Mouse (Mus musculus): ENCODE data around the gene Dcaf1. TPM values are rescaled to one million over a fixed set of nuclear protein-coding genes. Genes with fewer than 3 reads are reported as not detected.

Gene Dcaf1
- polyA plus RNA-seq, 1 experiment from 2014 or later: 41.3 TPM

DNA sequence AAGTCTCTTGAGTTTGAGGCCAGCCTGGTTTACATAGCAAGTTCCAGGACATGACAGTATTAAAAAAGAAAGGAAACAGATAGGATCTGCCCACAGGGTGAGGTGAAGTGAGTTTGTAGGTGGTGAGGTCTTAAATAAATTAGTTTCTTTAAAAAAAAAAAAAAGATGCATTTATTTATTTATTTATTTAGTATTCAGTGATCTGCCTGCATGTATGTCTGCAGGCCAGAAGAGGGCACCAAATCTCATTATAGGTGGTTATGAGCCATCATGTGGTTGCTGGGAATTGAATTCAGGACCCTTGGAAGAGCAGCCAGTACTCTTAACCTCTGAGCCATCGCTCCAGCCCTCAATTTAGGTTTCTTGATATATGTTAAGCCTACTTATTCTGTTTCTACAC is 18.9 kb downstream of the Dcaf1 start:
- H3K4me3 ChIP-seq (ENCODE audit: low read depth, low read length): no peak overlapping the region
- no peak overlapping the region for H3K27ac ChIP-seq (ENCODE audit: low read depth, low read length)
- no peak overlapping the region for H3K9ac ChIP-seq (ENCODE audit: low read length)
- DNase-seq (ENCODE audit: low spot score) (no peak), ATAC-seq (replicated peaks; ENCODE audit: low FRiP score) (no peak)
- H3K4me2 ChIP-seq (ENCODE audit: low read depth, low read length, severe bottlenecking): no peak overlapping the region
- H3K9me3 ChIP-seq (ENCODE audit: control insufficient read depth, low read length): no peaks in the 10 kb centered on the region
- H3K27me3 ChIP-seq (ENCODE audit: control insufficient read depth, insufficient read depth, low read length): no peaks in the 10 kb centered on the region
- no peaks in the 10 kb centered on the region for H3K4me1 ChIP-seq (replicated peaks; ENCODE audit: control insufficient read depth, insufficient read depth, low read length)
- WGBS: 95% methylated on average over 1 of the region's 1 CpGs
- H3K36me3 ChIP-seq (ENCODE audit: control insufficient read depth, insufficient read depth, low read length): peaks cover 6% of the 10 kb centered on the region

DNA sequence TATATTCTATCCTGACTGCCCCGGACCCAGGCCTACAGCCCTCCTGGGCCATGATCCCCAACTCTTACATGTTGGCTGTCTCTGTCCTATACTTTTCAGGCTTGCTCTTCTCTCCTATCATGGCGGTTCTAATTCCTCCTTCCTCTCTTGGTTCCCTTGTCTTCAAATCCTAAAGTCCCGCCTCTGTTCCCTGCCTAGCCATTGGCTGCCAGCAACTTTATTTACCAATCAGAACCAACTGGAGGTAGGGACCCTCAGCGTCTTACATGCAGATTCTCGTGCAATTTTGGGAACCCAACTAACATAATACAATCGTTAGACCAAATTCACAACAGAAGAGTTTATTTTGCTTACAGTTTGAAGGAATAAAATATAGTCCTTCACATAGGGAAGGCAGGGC is 21.1 kb downstream of the Dcaf1 start:
- Histone ChIP-seq H3K36me3 (ENCODE audit: control insufficient read depth, insufficient read depth, low read length) (peaks cover 6% of the 10 kb centered on the region), H3K27ac (ENCODE audit: low read depth, low read length) (no peak overlapping the region), H3K4me2 (ENCODE audit: low read depth, low read length, severe bottlenecking) (no peak overlapping the region), H3K4me3 (ENCODE audit: low read depth, low read length) (no peak overlapping the region), H3K9ac (ENCODE audit: low read length) (no peak overlapping the region), H3K27me3 (ENCODE audit: control insufficient read depth, insufficient read depth, low read length) (no peaks in the 10 kb centered on the region), H3K4me1 (replicated peaks; ENCODE audit: control insufficient read depth, insufficient read depth, low read length) (no peaks in the 10 kb centered on the region), H3K9me3 (ENCODE audit: control insufficient read depth, low read length) (no peaks in the 10 kb centered on the region)
- no peak for ATAC-seq (replicated peaks; ENCODE audit: low FRiP score)
- WGBS: 94% methylated on average over 6 of the region's 6 CpGs
- no peak for DNase-seq (ENCODE audit: low spot score)

DNA sequence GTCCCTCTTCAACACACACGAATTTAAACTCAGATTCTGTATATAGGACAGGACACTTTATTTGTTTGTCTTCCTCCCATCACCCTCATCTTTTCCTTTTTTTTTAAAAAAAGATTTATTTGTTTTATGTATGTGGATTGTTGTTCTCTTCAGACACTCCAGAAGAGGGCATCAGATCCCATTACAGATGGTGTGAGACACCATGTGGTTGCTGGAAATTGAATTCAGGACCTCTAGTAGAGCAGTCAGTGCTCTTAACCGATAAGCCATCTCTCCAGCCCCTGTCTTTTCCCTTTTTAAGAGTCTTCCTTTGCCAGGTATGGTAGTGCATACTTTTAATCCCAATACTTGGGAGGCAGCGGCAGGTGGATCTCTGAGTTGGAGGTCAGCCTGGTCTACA is 35.0 kb downstream of the Dcaf1 start:
- Histone ChIP-seq H3K9ac (ENCODE audit: low read length) (no peak overlapping the region), H3K27ac (ENCODE audit: low read depth, low read length) (no peak overlapping the region), H3K4me1 (replicated peaks; ENCODE audit: control insufficient read depth, insufficient read depth, low read length) (no peaks in the 10 kb centered on the region), H3K4me2 (ENCODE audit: low read depth, low read length, severe bottlenecking) (no peak overlapping the region), H3K9me3 (ENCODE audit: control insufficient read depth, low read length) (no peaks in the 10 kb centered on the region), H3K4me3 (ENCODE audit: low read depth, low read length) (no peak overlapping the region), H3K27me3 (ENCODE audit: control insufficient read depth, insufficient read depth, low read length) (no peaks in the 10 kb centered on the region), H3K36me3 (ENCODE audit: control insufficient read depth, insufficient read depth, low read length) (peaks cover 11% of the 10 kb centered on the region)
- DNase-seq (ENCODE audit: low spot score) (no peak), ATAC-seq (replicated peaks; ENCODE audit: low FRiP score) (no peak)
- 85% methylated on average over 3 of the region's 3 CpGs for WGBS

DNA sequence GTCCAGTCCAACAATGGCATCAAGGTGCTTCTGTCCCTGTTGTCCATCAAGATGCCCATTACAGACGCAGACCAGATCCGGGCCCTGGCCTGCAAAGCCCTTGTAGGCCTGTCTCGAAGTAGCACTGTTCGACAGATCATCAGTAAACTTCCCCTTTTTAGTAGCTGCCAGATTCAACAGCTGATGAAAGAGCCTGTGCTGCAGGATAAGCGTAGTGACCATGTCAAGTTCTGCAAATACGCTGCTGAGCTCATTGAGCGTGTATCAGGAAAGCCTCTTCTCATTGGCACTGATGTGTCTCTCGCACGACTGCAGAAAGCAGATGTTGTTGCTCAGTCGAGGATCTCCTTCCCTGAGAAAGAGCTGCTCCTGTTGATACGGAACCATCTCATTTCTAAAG is 36.4 kb downstream of the Dcaf1 start:
- 89% methylated on average over 11 of the region's 11 CpGs for WGBS
- Histone ChIP-seq H3K4me3 (ENCODE audit: low read depth, low read length) (no peak overlapping the region), H3K36me3 (ENCODE audit: control insufficient read depth, insufficient read depth, low read length) (peaks cover 11% of the 10 kb centered on the region), H3K9me3 (ENCODE audit: control insufficient read depth, low read length) (no peaks in the 10 kb centered on the region), H3K4me2 (ENCODE audit: low read depth, low read length, severe bottlenecking) (no peak overlapping the region), H3K27me3 (ENCODE audit: control insufficient read depth, insufficient read depth, low read length) (no peaks in the 10 kb centered on the region), H3K9ac (ENCODE audit: low read length) (no peak overlapping the region), H3K27ac (ENCODE audit: low read depth, low read length) (no peak overlapping the region), H3K4me1 (replicated peaks; ENCODE audit: control insufficient read depth, insufficient read depth, low read length) (no peaks in the 10 kb centered on the region)
- DNase-seq (ENCODE audit: low spot score) (no peak), ATAC-seq (replicated peaks; ENCODE audit: low FRiP score) (no peak)

DNA sequence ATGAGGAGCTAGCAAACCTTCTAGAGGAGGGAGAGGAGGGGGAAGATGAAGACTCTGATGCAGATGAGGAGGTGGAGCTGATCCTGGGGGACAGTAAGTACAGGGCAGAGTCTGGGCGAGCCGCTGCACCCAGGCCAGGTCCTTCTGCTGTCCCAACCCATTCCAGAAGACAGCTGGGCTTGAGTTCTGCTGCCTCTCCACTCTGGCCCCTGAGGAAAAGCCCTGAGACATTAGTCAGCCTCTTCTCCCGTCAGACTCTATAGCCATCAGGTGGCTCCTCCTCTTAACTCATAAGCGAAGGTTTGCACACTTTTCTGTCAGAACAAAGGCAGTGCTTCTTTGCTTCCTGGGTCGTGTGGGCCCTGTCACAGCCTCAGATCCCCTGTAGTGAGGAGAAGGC is 52.5 kb downstream of the Dcaf1 start:
- no peak overlapping the region for H3K4me3 ChIP-seq (ENCODE audit: low read depth, low read length)
- no peaks in the 10 kb centered on the region for H3K9me3 ChIP-seq (ENCODE audit: control insufficient read depth, low read length)
- H3K4me1 ChIP-seq (replicated peaks; ENCODE audit: control insufficient read depth, insufficient read depth, low read length): no peaks in the 10 kb centered on the region
- peaks cover 4% of the 10 kb centered on the region for H3K36me3 ChIP-seq (ENCODE audit: control insufficient read depth, insufficient read depth, low read length)
- no peak overlapping the region for H3K27ac ChIP-seq (ENCODE audit: low read depth, low read length)
- DNase-seq (ENCODE audit: low spot score) (no peak), ATAC-seq (replicated peaks; ENCODE audit: low FRiP score) (no peak)
- no peaks in the 10 kb centered on the region for H3K27me3 ChIP-seq (ENCODE audit: control insufficient read depth, insufficient read depth, low read length)
- no peak overlapping the region for H3K9ac ChIP-seq (ENCODE audit: low read length)
- H3K4me2 ChIP-seq (ENCODE audit: low read depth, low read length, severe bottlenecking): no peak overlapping the region
- WGBS: 79% methylated on average over 5 of the region's 5 CpGs

DNA sequence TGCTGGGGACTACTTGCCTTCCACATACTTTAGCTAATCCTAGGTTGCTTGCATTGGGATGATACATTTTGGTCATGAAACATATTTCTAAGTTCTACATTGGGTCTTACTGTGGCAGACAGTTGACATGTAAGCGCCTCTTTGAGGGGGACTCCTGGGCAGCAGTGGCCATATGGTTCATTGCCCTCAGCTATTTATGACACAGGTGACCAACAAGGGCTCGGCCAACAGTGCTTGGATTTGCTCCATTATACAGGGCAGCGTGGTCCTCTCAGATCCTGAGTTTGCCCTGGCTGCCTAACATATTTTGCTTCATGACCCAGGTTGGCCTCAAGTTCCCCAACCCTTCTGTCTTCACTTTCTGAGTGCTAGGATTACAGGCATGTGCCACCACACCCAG is 55.0 kb downstream of the Dcaf1 start:
- DNase-seq (ENCODE audit: low spot score) (no peak), ATAC-seq (replicated peaks; ENCODE audit: low FRiP score) (no peak)
- peaks cover 8% of the 10 kb centered on the region for H3K36me3 ChIP-seq (ENCODE audit: control insufficient read depth, insufficient read depth, low read length)
- no peak overlapping the region for H3K4me2 ChIP-seq (ENCODE audit: low read depth, low read length, severe bottlenecking)
- H3K4me1 ChIP-seq (replicated peaks; ENCODE audit: control insufficient read depth, insufficient read depth, low read length): no peaks in the 10 kb centered on the region
- no peaks in the 10 kb centered on the region for H3K9me3 ChIP-seq (ENCODE audit: control insufficient read depth, low read length)
- no peak overlapping the region for H3K27ac ChIP-seq (ENCODE audit: low read depth, low read length)
- no peak overlapping the region for H3K9ac ChIP-seq (ENCODE audit: low read length)
- H3K27me3 ChIP-seq (ENCODE audit: control insufficient read depth, insufficient read depth, low read length): no peaks in the 10 kb centered on the region
- WGBS: 96% methylated on average over 3 of the region's 3 CpGs
- H3K4me3 ChIP-seq (ENCODE audit: low read depth, low read length): no peak overlapping the region

DNA sequence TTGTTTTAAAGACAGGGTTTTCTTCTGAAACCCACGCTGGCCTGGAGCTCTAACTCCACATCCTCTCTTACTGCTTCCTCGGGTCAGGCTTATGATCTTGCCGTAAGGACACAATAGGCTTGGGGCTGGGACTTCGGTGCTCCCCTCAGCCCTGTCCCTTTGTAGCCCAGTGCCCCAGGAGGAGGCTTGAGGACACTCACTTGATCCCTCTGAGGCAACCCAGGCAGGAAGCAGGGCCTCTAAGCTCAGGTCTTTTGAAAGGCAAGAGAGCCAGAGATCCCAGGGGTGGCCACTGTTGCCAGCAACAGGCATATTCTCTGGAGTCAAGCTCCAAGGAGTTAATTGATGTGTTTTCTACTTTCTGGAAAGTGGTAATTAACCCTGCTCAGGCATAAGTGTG is 57.8 kb downstream of the Dcaf1 start:
- H3K4me3 ChIP-seq (ENCODE audit: low read depth, low read length): no peak overlapping the region

DNA sequence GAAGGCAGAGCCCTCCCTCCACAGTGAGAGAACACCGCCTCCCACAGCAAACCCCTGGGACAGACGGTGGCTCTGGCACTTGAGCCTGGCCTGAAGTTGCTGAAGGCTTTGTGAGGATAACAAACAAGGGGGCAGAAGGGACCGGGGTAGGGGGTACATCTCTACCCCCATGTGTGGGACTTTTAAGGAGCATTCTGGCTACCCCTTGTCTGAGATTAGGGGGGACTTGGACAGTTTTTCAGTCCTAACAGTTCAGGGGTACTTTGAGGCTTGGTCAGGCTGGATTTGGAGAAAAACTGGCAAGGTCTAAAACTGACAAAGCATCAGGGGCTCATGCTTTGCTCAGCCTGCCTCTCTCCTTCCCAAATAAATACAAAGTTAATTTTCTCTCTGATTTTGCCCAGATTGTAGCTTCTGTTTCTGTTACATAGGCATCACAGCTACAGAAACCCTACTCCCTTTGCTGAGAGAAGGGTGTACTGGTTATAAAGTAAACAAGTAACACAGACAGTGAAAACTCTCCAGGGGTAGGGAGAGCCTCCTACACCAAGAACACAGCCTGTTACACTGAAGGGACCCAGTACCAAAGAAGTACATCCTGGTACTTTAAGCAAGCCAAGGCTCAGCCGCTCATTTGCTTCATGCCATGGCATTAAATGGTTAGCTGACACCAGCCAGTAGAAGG is 59.5 kb downstream of the Dcaf1 start:
- peaks cover 5% of the 10 kb centered on the region for H3K36me3 ChIP-seq (ENCODE audit: control insufficient read depth, insufficient read depth, low read length)
- H3K4me1 ChIP-seq (replicated peaks; ENCODE audit: control insufficient read depth, insufficient read depth, low read length): peaks cover 22% of the 10 kb centered on the region
- no peaks in the 10 kb centered on the region for H3K27me3 ChIP-seq (ENCODE audit: control insufficient read depth, insufficient read depth, low read length)
- no peak overlapping the region for H3K4me2 ChIP-seq (ENCODE audit: low read depth, low read length, severe bottlenecking)
- no peak overlapping the region for H3K9ac ChIP-seq (ENCODE audit: low read length)
- ATAC-seq (replicated peaks; ENCODE audit: low FRiP score): no peak
- H3K27ac ChIP-seq (ENCODE audit: low read depth, low read length): no peak overlapping the region
- no peak overlapping the region for H3K4me3 ChIP-seq (ENCODE audit: low read depth, low read length)
- DNase-seq (ENCODE audit: low spot score): no peak
- 70% methylated on average over 4 of the region's 4 CpGs for WGBS
- no peaks in the 10 kb centered on the region for H3K9me3 ChIP-seq (ENCODE audit: control insufficient read depth, low read length)

More for the DNA sequence above, 57.8 kb downstream of the Dcaf1 start:
- Histone ChIP-seq H3K4me2 (ENCODE audit: low read depth, low read length, severe bottlenecking) (no peak overlapping the region), H3K9ac (ENCODE audit: low read length) (no peak overlapping the region), H3K27ac (ENCODE audit: low read depth, low read length) (no peak overlapping the region), H3K4me1 (replicated peaks; ENCODE audit: control insufficient read depth, insufficient read depth, low read length) (peaks cover 12% of the 10 kb centered on the region), H3K27me3 (ENCODE audit: control insufficient read depth, insufficient read depth, low read length) (no peaks in the 10 kb centered on the region), H3K36me3 (ENCODE audit: control insufficient read depth, insufficient read depth, low read length) (peaks cover 6% of the 10 kb centered on the region), H3K9me3 (ENCODE audit: control insufficient read depth, low read length) (no peaks in the 10 kb centered on the region)
- no peak for DNase-seq (ENCODE audit: low spot score)
- WGBS: 58% methylated on average over 4 of the region's 4 CpGs
- ATAC-seq (replicated peaks; ENCODE audit: low FRiP score): no peak

DNA sequence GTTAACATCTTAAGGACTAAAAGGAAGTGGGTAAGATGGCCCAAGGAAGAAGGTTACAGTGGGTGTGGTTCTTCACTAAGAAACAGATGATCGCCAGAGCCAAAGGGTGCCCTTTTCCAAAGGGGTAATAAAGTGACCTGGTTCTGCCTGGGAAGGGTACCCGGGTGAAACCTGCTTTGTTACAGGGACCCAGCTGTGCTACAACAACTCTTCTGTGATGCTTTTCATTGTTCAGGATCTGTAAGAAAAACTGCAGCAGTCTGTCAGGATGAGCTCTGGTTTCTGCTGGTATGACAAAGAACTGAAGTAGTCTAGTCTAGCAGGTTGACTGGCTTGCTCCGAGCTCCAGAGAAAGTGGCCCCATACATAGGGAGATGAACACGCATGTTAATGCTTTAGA is 60.5 kb downstream of the Dcaf1 start:
- no peak for ATAC-seq (replicated peaks; ENCODE audit: low FRiP score)
- WGBS: 82% methylated on average over 4 of the region's 4 CpGs
- Histone ChIP-seq H3K9ac (ENCODE audit: low read length) (no peak overlapping the region), H3K4me2 (ENCODE audit: low read depth, low read length, severe bottlenecking) (no peak overlapping the region), H3K4me3 (ENCODE audit: low read depth, low read length) (no peak overlapping the region), H3K27me3 (ENCODE audit: control insufficient read depth, insufficient read depth, low read length) (no peaks in the 10 kb centered on the region), H3K4me1 (replicated peaks; ENCODE audit: control insufficient read depth, insufficient read depth, low read length) (peaks cover 22% of the 10 kb centered on the region), H3K9me3 (ENCODE audit: control insufficient read depth, low read length) (no peaks in the 10 kb centered on the region), H3K36me3 (ENCODE audit: control insufficient read depth, insufficient read depth, low read length) (peaks cover 5% of the 10 kb centered on the region), H3K27ac (ENCODE audit: low read depth, low read length) (no peak overlapping the region)
- DNase-seq (ENCODE audit: low spot score): peak; percentile 41

Data from forebrain, embryonic 11.5 days (tissue).